Mouse (Mus musculus) liver, adult 2 months (tissue): ENCODE results near the gene Ptpn4.

Experiments
- CTCF ChIP-seq: fragments of 200-500 bp; IDR thresholded peaks from 2 replicates; pipeline ENCODE4 v1.5.1; 2011; ENCODE audit warnings: low read depth, low read length, control low read depth
- POLR2A ChIP-seq: fragments of 200-500 bp; IDR thresholded peaks from 2 replicates; pipeline ENCODE4 v1.6.1; 2011; ENCODE audit warnings: low read length, control low read depth; ENCODE audit not compliant: insufficient read depth; ENCODE audit errors: extremely low read depth

- TF ChIP-seq CTCF (no peak), POLR2A (no peak)
Observed at GRCm38 (mm10) chr1:119731166-119731565, 106.2 kb downstream of the Ptpn4 start.
